Mouse (Mus musculus) intestine, embryonic 15.5 days (tissue): ENCODE results near the gene Icmt. TPM values are rescaled to one million over a fixed set of nuclear protein-coding genes. Genes with fewer than 3 reads are reported as not detected.

Experiments used
- ATAC-seq: fragments of 200-750 bp; cut with Nextera tagmentation; 2 replicates; pipeline ENCODE4 v1.8.0; 2017; ENCODE audit warnings: moderate TSS enrichment, moderate library complexity
- H3K27ac ChIP-seq: fragments of 300-500 bp; sonication (generic); 2 replicates; pipeline ENCODE4 v1.5.1; 2015; ENCODE audit warnings: mild to moderate bottlenecking, inconsistent platforms
- H3K27me3 ChIP-seq: fragments of 300-500 bp; sonication (generic); replicated peaks from 2 replicates; pipeline ENCODE4 v1.6.1; 2015; ENCODE audit warnings: inconsistent platforms
- H3K36me3 ChIP-seq: fragments of 300-500 bp; sonication (generic); 2 replicates; pipeline ENCODE4 v1.6.1; 2015; ENCODE audit warnings: inconsistent platforms
- H3K4me1 ChIP-seq: fragments of 300-500 bp; sonication (generic); replicated peaks from 2 replicates; pipeline ENCODE4 v1.6.1; 2015; ENCODE audit warnings: inconsistent platforms
- H3K4me2 ChIP-seq: fragments of 300-500 bp; sonication (generic); replicated peaks from 2 replicates; pipeline ENCODE4 v1.6.1; 2015; ENCODE audit warnings: mild to moderate bottlenecking, inconsistent platforms
- H3K4me3 ChIP-seq: fragments of 300-500 bp; sonication (generic); replicated peaks from 2 replicates; pipeline ENCODE4 v1.5.1; 2015; ENCODE audit warnings: inconsistent platforms
- H3K9ac ChIP-seq: fragments of 300-500 bp; sonication (generic); 2 replicates; pipeline ENCODE4 v1.6.1; 2015; ENCODE audit warnings: inconsistent platforms
- H3K9me3 ChIP-seq: fragments of 300-500 bp; sonication (generic); 2 replicates; pipeline ENCODE4 v1.6.1; 2016; ENCODE audit warnings: inconsistent platforms
- WGBS: fragments of 180-500 bp; shearing (Covaris S2); methylation state at CpG from one replicate; pipeline ENCODE4 v1.1.7; 2015; 5-methylcytosine and 5-hydroxymethylcytosine counted together
- polyA plus RNA-seq: library from polyadenylated mRNA; unstranded; fragments of >200 nt; fragmentation: Nextera tagmentation; extraction: Ambion mirVana; gene quantifications from 2 replicates; pipeline ENCODE4 v1.2.1, GENCODE M21; 2015

The Icmt gene
- polyA plus RNA-seq, 1 experiment from 2014 or later: 17.6 TPM

DNA sequence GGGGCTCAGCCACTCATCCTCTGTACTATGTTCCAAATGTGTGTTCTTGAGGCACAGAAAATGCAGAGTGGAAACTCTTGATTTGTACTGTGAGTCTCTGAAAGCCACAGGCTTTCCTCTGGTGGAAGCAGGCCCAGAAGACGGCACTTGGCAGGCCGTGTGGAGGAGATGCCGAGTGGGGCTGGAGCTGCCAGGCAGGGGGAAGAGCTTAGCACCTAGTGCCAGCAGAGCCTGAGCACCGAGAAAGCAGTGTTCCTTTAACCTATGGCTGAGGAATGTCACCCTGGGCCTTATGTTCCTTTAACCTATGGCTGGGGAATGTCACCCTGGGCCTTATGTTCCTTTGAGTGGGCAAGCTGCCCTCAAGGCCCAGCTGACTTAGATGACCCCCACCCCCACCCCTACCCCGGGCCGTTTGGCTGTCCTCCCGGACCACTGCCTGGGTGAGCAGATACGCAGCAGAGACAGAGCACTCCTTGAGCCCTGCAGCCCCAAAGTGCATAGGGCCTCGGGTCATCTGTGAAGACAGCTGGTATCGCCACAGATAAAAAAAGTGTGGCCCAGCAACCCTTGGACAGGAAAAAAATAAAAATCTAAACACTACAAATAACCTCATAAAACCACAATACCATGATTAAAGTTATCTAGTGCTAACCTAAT lies 30.7 kb upstream of the Icmt start:
- H3K36me3 ChIP-seq: no peaks in the 10 kb centered on the region
- ATAC-seq: no peak
- H3K9me3 ChIP-seq: no peaks in the 10 kb centered on the region
- H3K9ac ChIP-seq: no peak overlapping the region
- H3K4me3 ChIP-seq: no peak overlapping the region
- H3K27ac ChIP-seq: no peak overlapping the region
- H3K4me1 ChIP-seq: peaks cover 21% of the 10 kb centered on the region
- H3K27me3 ChIP-seq: no peaks in the 10 kb centered on the region
- 55% methylated on average over 10 of the region's 10 CpGs for WGBS
- H3K4me2 ChIP-seq: no peak overlapping the region

DNA sequence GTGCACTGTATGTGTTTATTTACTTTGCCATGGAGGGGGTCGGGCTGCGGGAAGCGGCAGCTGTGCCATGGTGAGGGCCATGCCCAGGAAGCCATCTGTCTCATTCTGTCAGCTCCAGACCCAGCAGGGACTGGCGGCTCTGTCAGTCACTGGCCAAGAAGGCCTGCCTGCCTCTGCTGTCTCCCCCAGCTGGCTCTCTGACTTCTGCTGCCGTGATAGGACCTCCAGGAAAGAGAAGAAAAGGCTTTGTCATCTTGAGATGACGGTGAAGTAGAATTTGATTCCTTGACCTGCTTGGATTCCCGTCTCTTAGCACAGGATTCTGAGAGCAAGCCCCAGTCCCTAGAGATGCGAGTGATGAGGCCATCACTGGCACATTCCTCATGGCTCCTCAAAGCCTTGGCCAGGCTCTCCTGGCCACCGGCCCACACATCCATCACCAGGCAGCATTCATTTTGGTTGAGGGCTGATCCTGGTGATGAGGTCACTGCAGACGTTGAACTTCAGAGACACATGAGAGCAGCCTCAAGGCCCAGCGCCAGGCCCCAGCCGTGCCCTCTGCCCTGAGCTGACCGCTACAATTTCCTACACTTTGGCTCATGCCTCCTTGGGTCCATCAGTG lies 29.2 kb upstream of the Icmt start:
- Histone ChIP-seq H3K4me1 (peaks cover 32% of the 10 kb centered on the region), H3K27me3 (no peaks in the 10 kb centered on the region), H3K27ac (no peak overlapping the region), H3K4me2 (no peak overlapping the region), H3K9me3 (no peaks in the 10 kb centered on the region), H3K36me3 (no peaks in the 10 kb centered on the region), H3K9ac (no peak overlapping the region), H3K4me3 (no peak overlapping the region)
- no peak for ATAC-seq
- WGBS: 64% methylated on average over 13 of the region's 13 CpGs

DNA sequence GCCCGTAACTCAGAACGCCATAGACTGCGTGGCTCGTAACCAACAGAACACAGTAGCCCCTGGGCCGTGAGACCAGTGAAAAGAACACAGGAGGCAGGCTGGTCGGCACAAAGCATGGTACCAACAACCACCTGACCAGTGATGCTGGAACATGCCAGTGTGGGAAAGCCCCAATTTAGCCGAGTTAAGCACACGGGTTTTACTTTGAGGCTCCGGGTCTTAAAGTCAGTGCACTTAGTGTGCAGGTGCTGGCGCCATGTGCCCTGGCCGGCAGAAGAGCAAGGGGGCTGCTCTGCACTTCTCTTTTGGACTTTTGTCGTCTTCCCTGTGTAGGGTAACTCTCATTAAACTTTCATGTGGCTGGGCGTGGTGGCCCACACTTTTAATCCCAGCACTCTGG lies 27.1 kb upstream of the Icmt start:
- H3K4me1 ChIP-seq: peaks cover 37% of the 10 kb centered on the region
- H3K36me3 ChIP-seq: no peaks in the 10 kb centered on the region
- H3K4me3 ChIP-seq: no peak overlapping the region
- H3K27ac ChIP-seq: no peak overlapping the region
- peaks cover 7% of the 10 kb centered on the region; the same call in 1 of the 2 replicates for H3K27me3 ChIP-seq
- H3K4me2 ChIP-seq: no peak overlapping the region
- H3K9ac ChIP-seq: no peak overlapping the region
- no peaks in the 10 kb centered on the region for H3K9me3 ChIP-seq
- ATAC-seq: no peak
- 90% methylated on average over 13 of the region's 13 CpGs for WGBS

DNA sequence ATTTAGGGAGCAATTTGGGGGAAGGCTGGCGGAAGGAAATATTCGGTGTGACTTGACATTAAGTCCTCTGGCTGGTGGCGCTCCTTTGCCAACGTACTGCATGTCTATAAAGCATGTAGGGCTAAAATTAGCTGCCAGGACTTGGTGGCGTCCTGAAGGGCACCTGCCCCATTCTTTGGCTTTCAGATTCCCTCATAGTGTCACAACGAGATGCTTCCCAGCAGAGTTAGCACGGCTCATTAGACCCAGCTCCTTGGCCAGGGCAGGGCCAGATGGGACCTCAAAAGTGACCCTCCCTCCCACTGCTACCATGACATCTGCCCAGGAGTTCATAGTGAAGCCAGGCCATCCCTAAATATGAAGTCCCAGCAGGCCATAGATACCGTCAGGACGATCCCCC lies 26.4 kb upstream of the Icmt start:
- 85% methylated on average over 9 of the region's 9 CpGs for WGBS
- H3K36me3 ChIP-seq: no peaks in the 10 kb centered on the region
- no peak overlapping the region for H3K9ac ChIP-seq
- no peak overlapping the region for H3K4me3 ChIP-seq
- H3K4me2 ChIP-seq: no peak overlapping the region
- peaks cover 40% of the 10 kb centered on the region for H3K4me1 ChIP-seq
- H3K27ac ChIP-seq: no peak overlapping the region
- H3K27me3 ChIP-seq: peaks cover 12% of the 10 kb centered on the region
- no peak for ATAC-seq
- H3K9me3 ChIP-seq: no peaks in the 10 kb centered on the region

GRCm38 (mm10) chr4:152271334-152271733 lies 25.7 kb upstream of the Icmt start:
- H3K4me1 ChIP-seq: peaks cover 40% of the 10 kb centered on the region
- ATAC-seq: no peak
- H3K4me2 ChIP-seq: no peak overlapping the region
- 0 out of 2 replicates have a peak overlapping the region, but pooled peaks have one; percentile 17 for H3K27ac ChIP-seq
- 92% methylated on average over 11 of the region's 11 CpGs for WGBS
- no peak overlapping the region for H3K9ac ChIP-seq
- peaks cover 16% of the 10 kb centered on the region for H3K27me3 ChIP-seq
- H3K4me3 ChIP-seq: no peak overlapping the region
- H3K36me3 ChIP-seq: no peaks in the 10 kb centered on the region
- no peaks in the 10 kb centered on the region for H3K9me3 ChIP-seq

DNA sequence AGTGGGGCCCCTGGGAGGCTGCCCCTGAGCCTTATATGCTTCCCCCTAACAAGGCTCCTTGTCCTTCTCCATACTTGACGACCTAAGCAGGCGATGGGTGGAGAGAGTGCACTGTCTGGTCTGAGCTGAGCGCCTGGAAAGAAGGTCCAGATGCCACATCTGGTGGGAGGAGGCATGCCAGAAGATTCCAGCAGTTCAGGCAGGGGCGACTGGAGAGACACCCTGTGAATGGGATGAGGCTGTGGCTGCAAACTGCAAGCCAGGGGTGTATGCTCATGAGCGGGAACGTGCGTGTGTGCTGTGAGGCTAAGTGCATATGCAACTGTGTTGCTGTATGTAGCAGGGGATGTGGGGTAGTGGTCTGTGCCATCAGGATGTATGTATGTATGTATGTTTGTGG lies 25.0 kb upstream of the Icmt start:
- Histone ChIP-seq H3K9me3 (no peaks in the 10 kb centered on the region), H3K9ac (no peak overlapping the region), H3K4me2 (no peak overlapping the region), H3K27ac (peak overlapping the region; percentile 80), H3K36me3 (no peaks in the 10 kb centered on the region), H3K4me3 (no peak overlapping the region), H3K27me3 (peaks cover 16% of the 10 kb centered on the region), H3K4me1 (peaks cover 40% of the 10 kb centered on the region)
- WGBS: 61% methylated on average over 7 of the region's 7 CpGs
- no peak for ATAC-seq

DNA sequence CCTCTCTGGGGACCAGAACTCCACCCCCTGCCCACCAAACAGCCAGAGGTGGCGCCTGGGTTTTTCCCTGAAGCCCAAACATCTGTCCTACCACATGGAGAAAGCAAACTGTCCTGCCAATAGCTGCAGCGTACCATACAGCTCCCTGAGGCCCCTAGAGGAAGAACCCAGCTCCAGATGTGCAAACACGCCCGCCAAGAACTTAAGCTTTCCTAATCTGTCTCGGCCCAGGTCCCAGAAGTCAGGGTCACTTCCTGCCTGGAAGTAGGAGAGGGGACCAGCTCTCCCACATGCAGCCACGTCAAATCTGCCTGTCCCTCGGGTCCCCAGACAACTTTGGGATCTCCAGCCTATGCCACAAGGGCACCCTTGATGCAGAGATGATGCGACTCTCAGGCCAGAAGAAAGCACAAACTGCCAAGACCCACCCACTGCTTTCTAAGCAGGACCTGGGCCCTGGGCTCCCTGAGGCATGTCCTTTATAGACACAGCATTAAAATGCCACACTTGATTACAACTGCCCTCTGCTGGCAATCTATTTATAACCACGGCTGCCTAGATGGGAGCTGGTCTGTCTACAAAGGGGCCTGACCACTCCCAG lies 24.5 kb upstream of the Icmt start:
- 25% methylated on average over 9 of the region's 9 CpGs for WGBS
- H3K9ac ChIP-seq: no peak overlapping the region
- H3K4me3 ChIP-seq: no peak overlapping the region
- peaks cover 16% of the 10 kb centered on the region for H3K27me3 ChIP-seq
- H3K4me1 ChIP-seq: peaks cover 40% of the 10 kb centered on the region
- no peak overlapping the region for H3K4me2 ChIP-seq
- H3K36me3 ChIP-seq: no peaks in the 10 kb centered on the region
- no peaks in the 10 kb centered on the region for H3K9me3 ChIP-seq
- H3K27ac ChIP-seq: peak overlapping the region; percentile 80
- peak; percentile 29; the same call in 1 of the 2 replicates for ATAC-seq

DNA sequence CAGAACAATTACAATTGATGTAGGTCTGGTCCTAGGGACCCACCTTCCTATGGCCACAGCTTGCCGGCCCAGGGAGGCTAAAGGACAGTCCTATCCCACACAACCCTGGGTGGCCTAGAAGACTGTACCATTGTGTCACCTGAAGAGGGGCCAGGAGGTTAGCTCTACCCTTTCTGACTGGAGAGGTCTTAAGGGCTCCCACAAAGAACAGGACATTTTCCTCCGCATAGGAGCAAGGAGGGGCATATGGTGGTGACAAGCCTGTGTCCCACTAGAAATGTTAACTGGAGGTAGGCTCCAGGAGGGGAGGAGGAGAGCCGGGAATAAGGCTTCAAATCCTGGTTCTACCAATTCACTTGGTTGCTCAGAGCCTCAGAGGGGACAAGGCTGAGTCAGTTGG lies 23.8 kb upstream of the Icmt start:
- Histone ChIP-seq H3K27me3 (peaks cover 16% of the 10 kb centered on the region), H3K4me1 (peaks cover 40% of the 10 kb centered on the region), H3K27ac (peak overlapping the region; percentile 80), H3K4me3 (no peak overlapping the region), H3K9me3 (no peaks in the 10 kb centered on the region), H3K36me3 (no peaks in the 10 kb centered on the region), H3K9ac (peak overlapping the region; percentile 76; the same call in 1 of the 2 replicates), H3K4me2 (peak overlapping the region; percentile 95; the same call in 1 of the 2 replicates)
- ATAC-seq: no peak
- 41% methylated on average over 3 of the region's 3 CpGs for WGBS

GRCm38 (mm10) chr4:152273621-152274236 lies 23.3 kb upstream of the Icmt start, which contains the start of gene Gpr153:
TSS of gene Gpr153 (plus strand) at chr4:152274232.
- 2% methylated on average over 44 of the region's 48 CpGs for WGBS
- H3K9me3 ChIP-seq: no peaks in the 10 kb centered on the region
- H3K36me3 ChIP-seq: no peaks in the 10 kb centered on the region
- peak; percentile 66 for ATAC-seq
- peak within 1 kb of the TSS; percentile 76 for H3K9ac ChIP-seq
- peak within 1 kb of the TSS; percentile 67 for H3K4me3 ChIP-seq
- peaks cover 40% of the 10 kb centered on the region for H3K4me1 ChIP-seq
- peaks cover 16% of the 10 kb centered on the region for H3K27me3 ChIP-seq
- peak within 1 kb of the TSS; percentile 80 for H3K27ac ChIP-seq
- H3K4me2 ChIP-seq: peak within 1 kb of the TSS; percentile 95

DNA sequence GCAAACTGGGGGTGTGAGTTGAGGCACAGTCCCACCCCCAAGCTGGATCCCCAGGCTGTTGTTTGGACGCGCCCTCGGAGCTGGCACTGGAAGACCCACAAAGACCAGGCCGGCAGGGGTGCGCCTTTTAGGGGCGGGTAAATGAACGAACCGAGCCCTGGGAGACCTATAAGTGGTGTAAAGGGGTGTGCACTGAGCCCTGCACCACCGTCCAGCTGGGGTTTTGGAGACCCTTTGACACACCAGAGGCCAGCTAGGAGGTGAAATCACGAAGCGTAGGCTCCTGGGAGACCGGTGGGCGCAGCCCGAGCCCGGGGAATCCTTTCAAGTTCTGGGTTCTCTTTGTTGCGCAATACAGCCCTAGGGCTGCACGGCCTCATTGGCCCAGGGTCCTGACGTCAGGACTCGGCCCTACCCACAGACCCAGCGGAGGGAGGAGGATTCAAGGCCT lies 22.3 kb upstream of the Icmt start:
- H3K4me1 ChIP-seq: peaks cover 40% of the 10 kb centered on the region
- H3K9me3 ChIP-seq: no peaks in the 10 kb centered on the region
- under 1% methylated on average over 20 of the region's 20 CpGs for WGBS
- H3K4me2 ChIP-seq: peak overlapping the region; percentile 95
- peak; percentile 72 for ATAC-seq
- no peaks in the 10 kb centered on the region for H3K36me3 ChIP-seq
- peak overlapping the region; percentile 80; the same call in 1 of the 2 replicates for H3K27ac ChIP-seq
- peak overlapping the region; percentile 76 for H3K9ac ChIP-seq
- peak overlapping the region; percentile 67 for H3K4me3 ChIP-seq
- H3K27me3 ChIP-seq: peaks cover 17% of the 10 kb centered on the region

DNA sequence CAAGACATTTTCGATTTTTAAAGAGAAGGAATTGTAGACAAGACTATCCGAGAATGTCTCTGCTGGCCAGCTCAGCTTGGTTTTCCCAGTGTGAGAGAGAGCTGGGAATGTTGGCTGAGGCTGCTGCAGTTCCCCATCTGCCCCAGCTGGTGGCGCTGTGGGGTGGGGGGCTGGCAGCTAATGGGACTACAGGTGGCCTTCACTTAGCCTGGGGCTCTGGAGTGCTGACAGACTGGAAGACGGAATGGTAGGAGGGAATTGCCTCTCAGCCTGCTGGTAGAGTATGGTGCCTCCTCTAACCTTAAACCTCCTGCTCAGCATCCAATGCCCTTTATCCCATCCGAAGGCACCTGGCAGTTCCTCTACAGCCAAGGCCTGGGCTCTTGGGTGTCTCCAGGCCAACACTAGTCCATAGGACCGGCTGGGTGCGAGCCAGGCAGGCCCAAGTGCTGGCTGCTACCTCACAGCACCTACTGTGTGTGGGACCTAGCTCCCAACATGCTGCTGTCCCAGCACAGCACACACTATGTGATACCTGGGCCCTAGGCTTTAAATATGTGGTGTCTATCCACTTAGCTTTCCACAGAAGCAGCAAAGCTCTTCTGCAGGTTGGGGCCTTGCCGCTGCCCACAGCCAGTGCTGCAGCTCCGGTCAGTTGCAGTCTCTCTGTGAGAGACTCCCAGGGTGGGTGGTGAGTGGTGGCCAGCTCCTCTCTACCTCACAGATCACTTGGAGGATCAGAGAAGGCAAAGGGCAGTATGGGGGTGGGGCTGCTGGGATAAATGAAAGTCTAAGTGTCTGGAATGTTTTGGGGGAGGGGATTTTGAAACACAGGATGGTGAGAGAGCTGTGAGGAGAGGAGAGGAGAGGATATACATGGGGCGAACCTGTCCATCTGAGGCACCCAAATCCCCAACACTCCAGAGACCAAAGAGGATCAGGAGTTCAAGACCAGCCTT lies 20.4 kb upstream of the Icmt start:
- Histone ChIP-seq H3K4me2 (no peak overlapping the region), H3K4me1 (peaks cover 35% of the 10 kb centered on the region), H3K4me3 (no peak overlapping the region), H3K36me3 (no peaks in the 10 kb centered on the region), H3K27me3 (peaks cover 35% of the 10 kb centered on the region), H3K27ac (no peak overlapping the region), H3K9ac (no peak overlapping the region), H3K9me3 (no peaks in the 10 kb centered on the region)
- no peak for ATAC-seq
- 58% methylated on average over 10 of the region's 10 CpGs for WGBS
